Mouse (Mus musculus): ENCODE measurements around the gene Xylt1. TPM values are rescaled to one million over a fixed set of nuclear protein-coding genes. Genes with fewer than 3 reads are reported as not detected.
A peak's percentile ranks its signal among the peaks of the same experiment; 100 is the strongest.

Gene Xylt1
- polyA plus RNA-seq, 1 experiment from 2014 or later = 2.1 TPM

- H3K36me3 ChIP-seq (ENCODE audit: control insufficient read depth, insufficient read depth, low read length) = no peaks in the 10 kb centered on the region
- H3K4me3 ChIP-seq (ENCODE audit: low read depth, low read length) = no peak overlapping the region
- no peak overlapping the region for H3K9ac ChIP-seq (ENCODE audit: low read depth, low read length)
- peak; percentile 57 for ATAC-seq (ENCODE audit: low FRiP score)
- no peaks in the 10 kb centered on the region for H3K27me3 ChIP-seq (ENCODE audit: control insufficient read depth, insufficient read depth, low read length)
- H3K27ac ChIP-seq (ENCODE audit: low read depth, low read length) = no peak overlapping the region
- H3K4me1 ChIP-seq (replicated peaks; ENCODE audit: control insufficient read depth, insufficient read depth, low read length) = peaks cover 15% of the 10 kb centered on the region
- DNase-seq (ENCODE audit: low spot score) = peak; percentile 50
- H3K4me2 ChIP-seq (replicated peaks; ENCODE audit: low read depth, low read length) = no peak overlapping the region
- no peaks in the 10 kb centered on the region for H3K9me3 ChIP-seq (ENCODE audit: control insufficient read depth, low read length)
- WGBS = 6% methylated on average over 2 of the region's 2 CpGs
Observed at GRCm38 (mm10) chr7:117474302-117474701, 93.5 kb downstream of the Xylt1 start.

- no peak overlapping the region for H3K4me3 ChIP-seq (ENCODE audit: low read depth, low read length)
Observed at GRCm38 (mm10) chr7:117475106-117475505, 94.3 kb downstream of the Xylt1 start.

GRCm38 (mm10) chr7:117478937-117479336, 98.2 kb downstream of the Xylt1 start:
- Histone ChIP-seq H3K4me3 (ENCODE audit: low read depth, low read length) (no peak overlapping the region), H3K9me3 (ENCODE audit: control insufficient read depth, low read length) (no peaks in the 10 kb centered on the region), H3K4me2 (replicated peaks; ENCODE audit: low read depth, low read length) (no peak overlapping the region), H3K27me3 (ENCODE audit: control insufficient read depth, insufficient read depth, low read length) (no peaks in the 10 kb centered on the region), H3K36me3 (ENCODE audit: control insufficient read depth, insufficient read depth, low read length) (no peaks in the 10 kb centered on the region), H3K27ac (ENCODE audit: low read depth, low read length) (no peak overlapping the region), H3K4me1 (replicated peaks; ENCODE audit: control insufficient read depth, insufficient read depth, low read length) (no peaks in the 10 kb centered on the region), H3K9ac (ENCODE audit: low read depth, low read length) (no peak overlapping the region)
- DNase-seq (ENCODE audit: low spot score) (no peak), ATAC-seq (ENCODE audit: low FRiP score) (no peak)
- 38% methylated on average over 1 of the region's 1 CpGs for WGBS

More at GRCm38 (mm10) chr7:117475106-117475505, 94.3 kb downstream of the Xylt1 start:
- Histone ChIP-seq H3K4me1 (replicated peaks; ENCODE audit: control insufficient read depth, insufficient read depth, low read length) (peaks cover 15% of the 10 kb centered on the region), H3K4me2 (replicated peaks; ENCODE audit: low read depth, low read length) (no peak overlapping the region), H3K36me3 (ENCODE audit: control insufficient read depth, insufficient read depth, low read length) (no peaks in the 10 kb centered on the region), H3K9me3 (ENCODE audit: control insufficient read depth, low read length) (no peaks in the 10 kb centered on the region), H3K9ac (ENCODE audit: low read depth, low read length) (no peak overlapping the region), H3K27me3 (ENCODE audit: control insufficient read depth, insufficient read depth, low read length) (no peaks in the 10 kb centered on the region), H3K27ac (ENCODE audit: low read depth, low read length) (no peak overlapping the region)
- ATAC-seq (ENCODE audit: low FRiP score) (no peak), DNase-seq (ENCODE audit: low spot score) (no peak)
- WGBS = 51% methylated on average over 4 of the region's 4 CpGs

- Histone ChIP-seq H3K4me3 (ENCODE audit: low read depth, low read length) (no peak overlapping the region), H3K36me3 (ENCODE audit: control insufficient read depth, insufficient read depth, low read length) (no peaks in the 10 kb centered on the region), H3K27ac (ENCODE audit: low read depth, low read length) (no peak overlapping the region), H3K9me3 (ENCODE audit: control insufficient read depth, low read length) (no peaks in the 10 kb centered on the region), H3K4me2 (replicated peaks; ENCODE audit: low read depth, low read length) (no peak overlapping the region), H3K27me3 (ENCODE audit: control insufficient read depth, insufficient read depth, low read length) (no peaks in the 10 kb centered on the region), H3K9ac (ENCODE audit: low read depth, low read length) (no peak overlapping the region), H3K4me1 (replicated peaks; ENCODE audit: control insufficient read depth, insufficient read depth, low read length) (no peaks in the 10 kb centered on the region)
- 89% methylated on average over 5 of the region's 5 CpGs for WGBS
- DNase-seq (ENCODE audit: low spot score) = no peak
- no peak for ATAC-seq (ENCODE audit: low FRiP score)
Observed at GRCm38 (mm10) chr7:117480831-117481230, 100.1 kb downstream of the Xylt1 start.

GRCm38 (mm10) chr7:117481404-117481803, 100.6 kb downstream of the Xylt1 start:
- 86% methylated on average over 3 of the region's 3 CpGs for WGBS
- no peak for ATAC-seq (ENCODE audit: low FRiP score)
- Histone ChIP-seq H3K27me3 (ENCODE audit: control insufficient read depth, insufficient read depth, low read length) (no peaks in the 10 kb centered on the region), H3K36me3 (ENCODE audit: control insufficient read depth, insufficient read depth, low read length) (no peaks in the 10 kb centered on the region), H3K9ac (ENCODE audit: low read depth, low read length) (no peak overlapping the region), H3K4me3 (ENCODE audit: low read depth, low read length) (no peak overlapping the region), H3K4me2 (replicated peaks; ENCODE audit: low read depth, low read length) (no peak overlapping the region), H3K4me1 (replicated peaks; ENCODE audit: control insufficient read depth, insufficient read depth, low read length) (no peaks in the 10 kb centered on the region), H3K9me3 (ENCODE audit: control insufficient read depth, low read length) (no peaks in the 10 kb centered on the region), H3K27ac (ENCODE audit: low read depth, low read length) (no peak overlapping the region)
- no peak for DNase-seq (ENCODE audit: low spot score)

GRCm38 (mm10) chr7:117482701-117483100, 101.9 kb downstream of the Xylt1 start:
- 68% methylated on average over 2 of the region's 2 CpGs for WGBS
- H3K4me1 ChIP-seq (replicated peaks; ENCODE audit: control insufficient read depth, insufficient read depth, low read length) = no peaks in the 10 kb centered on the region
- H3K4me2 ChIP-seq (replicated peaks; ENCODE audit: low read depth, low read length) = no peak overlapping the region
- H3K36me3 ChIP-seq (ENCODE audit: control insufficient read depth, insufficient read depth, low read length) = no peaks in the 10 kb centered on the region
- H3K9ac ChIP-seq (ENCODE audit: low read depth, low read length) = no peak overlapping the region
- no peaks in the 10 kb centered on the region for H3K27me3 ChIP-seq (ENCODE audit: control insufficient read depth, insufficient read depth, low read length)
- no peak for DNase-seq (ENCODE audit: low spot score)
- ATAC-seq (ENCODE audit: low FRiP score) = no peak
- H3K9me3 ChIP-seq (ENCODE audit: control insufficient read depth, low read length) = no peaks in the 10 kb centered on the region
- H3K4me3 ChIP-seq (ENCODE audit: low read depth, low read length) = no peak overlapping the region
- H3K27ac ChIP-seq (ENCODE audit: low read depth, low read length) = no peak overlapping the region

- no peaks in the 10 kb centered on the region for H3K9me3 ChIP-seq (ENCODE audit: control insufficient read depth, low read length)
- ATAC-seq (ENCODE audit: low FRiP score) (no peak), DNase-seq (ENCODE audit: low spot score) (no peak)
- no peaks in the 10 kb centered on the region for H3K4me1 ChIP-seq (replicated peaks; ENCODE audit: control insufficient read depth, insufficient read depth, low read length)
- H3K4me2 ChIP-seq (replicated peaks; ENCODE audit: low read depth, low read length) = no peak overlapping the region
- 65% methylated on average over 2 of the region's 2 CpGs for WGBS
- H3K27me3 ChIP-seq (ENCODE audit: control insufficient read depth, insufficient read depth, low read length) = no peaks in the 10 kb centered on the region
- no peaks in the 10 kb centered on the region for H3K36me3 ChIP-seq (ENCODE audit: control insufficient read depth, insufficient read depth, low read length)
- H3K27ac ChIP-seq (ENCODE audit: low read depth, low read length) = no peak overlapping the region
- H3K4me3 ChIP-seq (ENCODE audit: low read depth, low read length) = no peak overlapping the region
- no peak overlapping the region for H3K9ac ChIP-seq (ENCODE audit: low read depth, low read length)
Observed at GRCm38 (mm10) chr7:117484589-117484988, 103.8 kb downstream of the Xylt1 start.

GRCm38 (mm10) chr7:117484989-117485536, 104.3 kb downstream of the Xylt1 start:
- no peaks in the 10 kb centered on the region for H3K4me1 ChIP-seq (replicated peaks; ENCODE audit: control insufficient read depth, insufficient read depth, low read length)
- H3K36me3 ChIP-seq (ENCODE audit: control insufficient read depth, insufficient read depth, low read length) = no peaks in the 10 kb centered on the region
- H3K4me2 ChIP-seq (replicated peaks; ENCODE audit: low read depth, low read length) = no peak overlapping the region
- no peak overlapping the region for H3K4me3 ChIP-seq (ENCODE audit: low read depth, low read length)
- DNase-seq (ENCODE audit: low spot score) (no peak), ATAC-seq (ENCODE audit: low FRiP score) (no peak)
- no peaks in the 10 kb centered on the region for H3K27me3 ChIP-seq (ENCODE audit: control insufficient read depth, insufficient read depth, low read length)
- 90% methylated on average over 7 of the region's 7 CpGs for WGBS
- H3K27ac ChIP-seq (ENCODE audit: low read depth, low read length) = no peak overlapping the region
- H3K9me3 ChIP-seq (ENCODE audit: control insufficient read depth, low read length) = no peaks in the 10 kb centered on the region
- H3K9ac ChIP-seq (ENCODE audit: low read depth, low read length) = no peak overlapping the region

GRCm38 (mm10) chr7:117486425-117487172, 105.8 kb downstream of the Xylt1 start:
- DNase-seq (ENCODE audit: low spot score) (no peak), ATAC-seq (ENCODE audit: low FRiP score) (no peak)
- no peaks in the 10 kb centered on the region for H3K27me3 ChIP-seq (ENCODE audit: control insufficient read depth, insufficient read depth, low read length)
- H3K9me3 ChIP-seq (ENCODE audit: control insufficient read depth, low read length) = no peaks in the 10 kb centered on the region
- no peak overlapping the region for H3K4me2 ChIP-seq (replicated peaks; ENCODE audit: low read depth, low read length)
- no peak overlapping the region for H3K9ac ChIP-seq (ENCODE audit: low read depth, low read length)
- H3K4me3 ChIP-seq (ENCODE audit: low read depth, low read length) = no peak overlapping the region
- no peaks in the 10 kb centered on the region for H3K36me3 ChIP-seq (ENCODE audit: control insufficient read depth, insufficient read depth, low read length)
- H3K4me1 ChIP-seq (replicated peaks; ENCODE audit: control insufficient read depth, insufficient read depth, low read length) = no peaks in the 10 kb centered on the region
- no peak overlapping the region for H3K27ac ChIP-seq (ENCODE audit: low read depth, low read length)
- WGBS = 84% methylated on average over 7 of the region's 7 CpGs

All from hindbrain, embryonic 11.5 days (tissue).